Mouse (Mus musculus): Measurements from ENCODE around the gene Prss54.

DNA sequence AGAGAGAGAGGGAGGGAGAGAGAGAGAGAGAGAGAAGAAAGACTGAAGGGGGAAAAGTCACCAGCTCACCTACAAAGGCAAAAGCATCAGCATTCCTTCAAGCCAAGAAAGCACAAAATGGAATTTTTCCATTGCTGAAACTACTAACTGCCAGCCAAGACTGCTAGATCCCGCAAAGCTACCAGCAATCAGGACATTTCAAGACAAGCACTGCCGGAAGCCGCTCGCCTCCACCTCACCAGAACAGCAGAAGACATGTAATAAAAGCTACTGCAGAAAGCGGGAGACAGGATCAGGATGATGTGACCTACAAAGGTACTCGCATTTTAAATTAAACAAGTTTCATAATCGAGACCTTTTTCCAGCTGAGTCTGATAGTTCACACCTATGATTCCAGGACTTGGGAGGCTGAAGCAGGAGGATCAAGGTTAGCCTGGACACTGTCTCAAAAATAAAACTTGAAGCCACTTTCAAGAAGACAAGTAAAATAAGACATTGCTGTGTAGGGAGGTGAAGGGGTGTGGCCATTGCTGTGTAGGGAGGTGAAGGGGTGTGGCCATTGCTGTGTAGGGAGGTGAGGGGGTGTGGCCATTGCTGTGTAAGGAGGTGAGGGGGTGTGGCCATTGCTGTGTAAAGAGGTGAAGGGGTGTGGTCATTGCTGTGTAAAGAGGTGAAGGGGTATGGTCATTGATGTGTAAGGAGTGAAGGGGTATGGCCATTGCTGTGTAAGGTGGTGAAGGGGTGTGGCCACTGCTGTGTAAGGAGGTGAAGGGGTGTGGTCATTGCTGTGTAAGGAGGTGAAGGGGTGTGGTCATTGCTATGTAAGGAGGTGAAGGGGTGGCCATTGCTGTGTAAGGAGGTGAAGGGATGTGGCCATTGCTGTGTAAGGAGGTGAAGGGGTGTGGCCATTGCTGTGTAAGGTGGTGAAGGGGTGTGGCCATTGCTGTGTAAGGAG is 17.6 kb upstream of the Prss54 start:
- TF ChIP-seq CTCF (IDR thresholded peaks at IDR 0.05; ENCODE audit: low read depth, low read length) = no peak
- TF ChIP-seq GATA1 (IDR thresholded peaks at IDR 0.05; ENCODE audit: borderline replicate concordance, low read length) = no peak
- no peak for TF ChIP-seq TAL1 (conservative IDR thresholded peaks at IDR 0.05; ENCODE audit: low read depth, low read length)
- no peak for TF ChIP-seq POLR2AphosphoS5 (IDR thresholded peaks at IDR 0.05; ENCODE audit: insufficient replicate concordance, low read depth, low read length)
- TF ChIP-seq GATA2 (IDR thresholded peaks at IDR 0.05; ENCODE audit: borderline replicate concordance, low read depth, low read length) = no peak
